Mouse (Mus musculus) intestine, postnatal 0 days (tissue): ENCODE results near the gene Ceacam9. TPM values are rescaled to one million over a fixed set of nuclear protein-coding genes. Genes with fewer than 3 reads are reported as not detected.
"Not testable (repeated sequence)": the region's sequence is repeated elsewhere in the genome, so short reads cannot be mapped to it uniquely, and the experiment has no call there.

Experiments
- ATAC-seq: fragments of 200-750 bp; cut with Nextera tagmentation; 2 replicates; pipeline ENCODE4 v1.8.0; 2017; ENCODE audit warnings: mild to moderate bottlenecking, moderate TSS enrichment, moderate library complexity
- H3K27ac ChIP-seq: fragments of 300-500 bp; sonication (generic); 2 replicates; pipeline ENCODE4 v1.5.1; 2014; ENCODE audit warnings: mild to moderate bottlenecking, low read depth, low read length, moderate library complexity
- H3K27me3 ChIP-seq: fragments of 300-500 bp; sonication (generic); replicated peaks from 2 replicates; pipeline ENCODE4 v1.6.1; 2014; ENCODE audit warnings: low read length, mixed read lengths; ENCODE audit not compliant: control insufficient read depth, insufficient read depth
- H3K36me3 ChIP-seq: fragments of 300-500 bp; sonication (generic); 2 replicates; pipeline ENCODE4 v1.6.1; 2014; ENCODE audit warnings: mild to moderate bottlenecking, moderate library complexity; ENCODE audit not compliant: control insufficient read depth, insufficient read depth
- H3K4me1 ChIP-seq: fragments of 300-500 bp; sonication (generic); replicated peaks from 2 replicates; pipeline ENCODE4 v1.6.1; 2014; ENCODE audit warnings: antibody characterized with exemption, low read length, mixed read lengths; ENCODE audit not compliant: control insufficient read depth, insufficient read depth
- H3K4me2 ChIP-seq: fragments of 300-500 bp; sonication (generic); replicated peaks from 2 replicates; pipeline ENCODE4 v1.6.1; 2014; ENCODE audit warnings: low read depth, mild to moderate bottlenecking, moderate library complexity
- H3K4me3 ChIP-seq: fragments of 300-500 bp; sonication (generic); 2 replicates; pipeline ENCODE4 v1.5.1; 2014; ENCODE audit warnings: low read depth, low read length
- H3K9ac ChIP-seq: fragments of 300-500 bp; sonication (generic); 2 replicates; pipeline ENCODE4 v1.6.1; 2014; ENCODE audit warnings: mild to moderate bottlenecking, low read depth, low read length
- H3K9me3 ChIP-seq: fragments of 300-500 bp; sonication (generic); 2 replicates; pipeline ENCODE4 v1.6.1; 2016; ENCODE audit warnings: mixed run types; ENCODE audit not compliant: control insufficient read depth
- CTCF ChIP-seq: sonication (generic); IDR thresholded peaks from 2 replicates; pipeline ENCODE4 v1.5.1; 2016; ENCODE audit warnings: low read depth, mild to moderate bottlenecking, control low read depth, antibody characterized with exemption, moderate library complexity
- WGBS: fragments of 180-500 bp; shearing (Covaris S2); extraction: QIAGEN DNeasy Blood & Tissue Kit; methylation state at CpG from one replicate; pipeline ENCODE4 v1.1.7; 2014; 5-methylcytosine and 5-hydroxymethylcytosine counted together
- polyA plus RNA-seq: library from polyadenylated mRNA; unstranded; fragments of >200 nt; fragmentation: Nextera tagmentation; extraction: Ambion mirVana; gene quantifications from 2 replicates; pipeline ENCODE4 v1.2.1, GENCODE M21; 2015

Ceacam9 gene
- polyA plus RNA-seq, 1 experiment from 2014 or later, result not detected

- H3K4me1 ChIP-seq, result 0 out of 2 replicates have a peak, but pooled peaks cover 7% of the 10 kb centered on the region
- WGBS, result 22% methylated on average over 14 of the region's 14 CpGs
- TF ChIP-seq CTCF, result peak; percentile 85
- peak overlapping the region; percentile 54 for H3K4me2 ChIP-seq
- H3K27ac ChIP-seq, result no peak overlapping the region
- H3K9me3 ChIP-seq, result no peaks in the 10 kb centered on the region
- H3K36me3 ChIP-seq, result no peaks in the 10 kb centered on the region
- H3K9ac ChIP-seq, result no peak overlapping the region
- H3K27me3 ChIP-seq, result no peaks in the 10 kb centered on the region
- 0 out of 2 replicates have a peak overlapping the region, but pooled peaks have one; percentile 3 for H3K4me3 ChIP-seq
- ATAC-seq, result no peak
Measured at GRCm38 (mm10) chr7:16728596-16729348, 7.0 kb downstream of the Ceacam9 start.

DNA sequence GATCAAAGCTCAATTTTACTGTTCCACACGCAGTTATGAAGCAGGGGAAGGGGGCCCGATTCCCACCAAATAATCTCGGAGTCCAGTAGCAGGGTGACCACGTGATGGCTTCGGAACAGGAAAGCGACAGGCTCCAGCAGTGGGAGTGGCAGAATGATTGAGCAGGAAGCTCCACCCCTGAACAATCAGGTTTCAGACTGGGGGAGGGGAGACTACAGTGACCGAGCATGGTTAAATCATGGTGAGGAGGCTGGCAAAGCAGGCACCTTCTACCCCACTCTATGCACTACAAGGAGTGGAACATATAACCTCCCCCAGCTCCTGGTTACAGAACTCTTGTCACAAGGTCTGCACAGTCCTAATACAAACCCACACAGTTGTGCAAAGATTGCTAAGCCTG, 7.8 kb downstream of the Ceacam9 start:
- H3K27me3 ChIP-seq, H3K9ac ChIP-seq, H3K27ac ChIP-seq, H3K9me3 ChIP-seq, H3K36me3 ChIP-seq, H3K4me1 ChIP-seq: not testable (repeated sequence)
- H3K4me2 ChIP-seq, result peak overlapping the region; percentile 54
- WGBS, result 0% methylated on average over 7 of the region's 7 CpGs
- peak; percentile 38; the same call in 1 of the 2 replicates for ATAC-seq
- H3K4me3 ChIP-seq, result 0 out of 2 replicates have a peak overlapping the region, but pooled peaks have one; percentile 3

- Histone ChIP-seq H3K27ac (no peak overlapping the region), H3K27me3 (no peaks in the 10 kb centered on the region), H3K9ac (no peak overlapping the region), H3K4me1 (0 out of 2 replicates have a peak, but pooled peaks cover 7% of the 10 kb centered on the region), H3K4me3 (no peak overlapping the region), H3K36me3 (no peaks in the 10 kb centered on the region), H3K9me3 (no peaks in the 10 kb centered on the region), H3K4me2 (no peak overlapping the region)
- WGBS, result 91% methylated on average over 5 of the region's 6 CpGs
- TF ChIP-seq CTCF, result no peak
- ATAC-seq, result no peak
Measured at GRCm38 (mm10) chr7:16730791-16731190, 9.1 kb downstream of the Ceacam9 start.

GRCm38 (mm10) chr7:16731893-16732422, 10.2 kb downstream of the Ceacam9 start:
- no peaks in the 10 kb centered on the region for H3K9me3 ChIP-seq
- WGBS, result 32% methylated on average over 7 of the region's 7 CpGs
- no peak overlapping the region for H3K4me3 ChIP-seq
- H3K27ac ChIP-seq, result peak overlapping the region; percentile 50; the same call in 1 of the 2 replicates
- H3K27me3 ChIP-seq, result no peaks in the 10 kb centered on the region
- peak; percentile 61; the same call in 1 of the 2 replicates for ATAC-seq
- no peaks in the 10 kb centered on the region for H3K36me3 ChIP-seq
- H3K9ac ChIP-seq, result no peak overlapping the region
- TF ChIP-seq CTCF, result no peak
- no peak overlapping the region for H3K4me2 ChIP-seq
- 0 out of 2 replicates have a peak, but pooled peaks cover 7% of the 10 kb centered on the region for H3K4me1 ChIP-seq

DNA sequence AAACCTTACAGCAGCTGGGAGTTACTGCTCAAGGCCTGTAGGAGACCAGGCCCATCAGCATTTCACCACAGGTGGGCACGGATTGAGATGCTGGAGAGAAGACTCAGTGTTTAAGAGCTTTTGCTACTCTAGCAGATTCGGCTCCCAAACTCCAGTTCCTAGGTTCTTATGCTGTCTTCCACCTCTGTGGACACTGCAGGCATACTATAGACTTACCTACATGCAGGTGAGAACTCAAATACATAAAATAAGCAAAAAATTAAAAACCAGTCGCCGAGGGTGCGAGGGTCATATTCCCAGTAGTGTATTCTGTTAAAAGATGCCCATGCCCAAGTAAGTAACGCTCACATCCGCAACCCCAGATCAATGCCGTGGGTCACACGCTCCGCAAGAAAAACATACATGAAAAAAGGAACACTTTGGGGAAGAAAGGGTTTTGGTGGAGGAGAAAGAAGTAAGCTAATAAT, 15.9 kb downstream of the Ceacam9 start:
- H3K4me3 ChIP-seq, result peak overlapping the region; percentile 22
- no peaks in the 10 kb centered on the region for H3K9me3 ChIP-seq
- 42% methylated on average over 10 of the region's 10 CpGs for WGBS
- ATAC-seq, result peak; percentile 2; the same call in 1 of the 2 replicates
- no peak overlapping the region for H3K9ac ChIP-seq
- no peaks in the 10 kb centered on the region for H3K4me1 ChIP-seq
- peaks cover 4% of the 10 kb centered on the region for H3K36me3 ChIP-seq
- H3K4me2 ChIP-seq, result peak overlapping the region; percentile 53
- no peaks in the 10 kb centered on the region for H3K27me3 ChIP-seq
- no peak for TF ChIP-seq CTCF
- H3K27ac ChIP-seq, result no peak overlapping the region

GRCm38 (mm10) chr7:16738073-16738696, 16.5 kb downstream of the Ceacam9 start, which contains the start of gene Ap2s1:
Ap2s1 (plus strand) TSS chr7:16738410.
- no peaks in the 10 kb centered on the region for H3K9me3 ChIP-seq
- peak; percentile 98 for ATAC-seq
- H3K27me3 ChIP-seq, result no peaks in the 10 kb centered on the region
- H3K4me3 ChIP-seq, result peak within 1 kb of the TSS; percentile 71
- peaks cover 10% of the 10 kb centered on the region for H3K36me3 ChIP-seq
- no peak for TF ChIP-seq CTCF
- peak within 1 kb of the TSS; percentile 50; the same call in 1 of the 2 replicates for H3K27ac ChIP-seq
- WGBS, result under 1% methylated on average over 34 of the region's 34 CpGs
- no peaks in the 10 kb centered on the region for H3K4me1 ChIP-seq
- peak within 1 kb of the TSS; percentile 68 for H3K9ac ChIP-seq
- peak within 1 kb of the TSS; percentile 85 for H3K4me2 ChIP-seq
